Mouse (Mus musculus) MEL (cell line): ENCODE measurements around the gene Sorbs1. TPM values are rescaled to one million over a fixed set of nuclear protein-coding genes. Genes with fewer than 3 reads are reported as not detected.

Experiments used
- DNase-seq: peaks from one replicate; pipeline ENCODE4 v3.0.0; 2011; ENCODE audit warnings: low read depth, low spot score
- H3K27ac ChIP-seq: 2 replicates; pipeline ENCODE4 v1.5.1; 2012; ENCODE audit warnings: low read depth, mild to moderate bottlenecking, control low read depth, low read length, moderate library complexity; ENCODE audit not compliant: control insufficient read depth
- H3K27me3 ChIP-seq, 2 experiments: fragments of 150-350 bp in 1 of 2; sonication (generic) in 1 of 2; 2 replicates each; pipeline ENCODE4 v1.6.1; 2012; ENCODE audit warnings: low read length in 2 of 2, mild to moderate bottlenecking in 2 of 2, improper control_type of control experiment in 1 of 2, moderate library complexity in 1 of 2; ENCODE audit not compliant: insufficient read depth in 2 of 2, control insufficient read depth in 1 of 2
- H3K36me3 ChIP-seq, 2 experiments: 2 replicates each; pipeline ENCODE4 v1.6.1; 2012 to 2014; ENCODE audit warnings: low read length in 2 of 2, improper control_type of control experiment in 1 of 2, inconsistent platforms in 1 of 2, mild to moderate bottlenecking in 1 of 2; ENCODE audit not compliant: insufficient read depth in 2 of 2, control insufficient read depth in 1 of 2
- H3K4me1 ChIP-seq, 2 experiments: fragments of 150-350 bp in 1 of 2; sonication (generic) in 1 of 2; 2 replicates each; pipeline ENCODE4 v1.6.1; 2012; ENCODE audit warnings: low read length in 2 of 2, improper control_type of control experiment in 1 of 2, mild to moderate bottlenecking in 1 of 2; ENCODE audit not compliant: insufficient read depth in 2 of 2, control insufficient read depth in 1 of 2
- H3K4me3 ChIP-seq, 2 experiments: fragments of 150-350 bp in 1 of 2; sonication (generic) in 1 of 2; 2 replicates each; pipeline ENCODE4 v1.5.1; 2012; ENCODE audit warnings: low read depth in 2 of 2, low read length in 2 of 2, mild to moderate bottlenecking in 2 of 2, moderate library complexity in 2 of 2, control low read depth in 1 of 2, improper control_type of control experiment in 1 of 2; ENCODE audit not compliant: control insufficient read depth in 1 of 2, insufficient read depth in 1 of 2
- H3K79me2 ChIP-seq: 2 replicates; pipeline ENCODE4 v1.6.1; 2012; ENCODE audit warnings: mild to moderate bottlenecking, low read length, moderate library complexity; ENCODE audit not compliant: control insufficient read depth, poor library complexity, insufficient read depth
- H3K9ac ChIP-seq: 2 replicates; pipeline ENCODE4 v1.6.1; 2012; ENCODE audit warnings: low read depth, mild to moderate bottlenecking, control low read depth, low read length, moderate library complexity; ENCODE audit not compliant: control insufficient read depth, poor library complexity, severe bottlenecking
- H3K9me3 ChIP-seq: fragments of 150-350 bp; sonication (generic); replicated peaks from 2 replicates; pipeline ENCODE4 v1.6.1; 2012; ENCODE audit warnings: mild to moderate bottlenecking, low read length, improper control_type of control experiment, moderate library complexity; ENCODE audit not compliant: insufficient read depth
- BHLHE40 ChIP-seq: IDR thresholded peaks from 2 replicates; pipeline ENCODE4 v1.6.1; 2012; ENCODE audit warnings: low read depth, mild to moderate bottlenecking, inconsistent platforms, low read length, improper control_type of control experiment, borderline replicate concordance
- CHD1 ChIP-seq: IDR thresholded peaks from 2 replicates; pipeline ENCODE4 v1.6.1; 2012; ENCODE audit warnings: low read depth, mild to moderate bottlenecking, inconsistent platforms, low read length, improper control_type of control experiment
- CHD2 ChIP-seq: IDR thresholded peaks from 2 replicates; pipeline ENCODE4 v1.6.1; 2011; ENCODE audit warnings: low read length, improper control_type of control experiment
- CTCF ChIP-seq, 3 experiments: IDR thresholded peaks in 2 of 3; conservative IDR thresholded peaks in 1 of 3; 2 replicates each; pipeline ENCODE4 v1.5.1; 2011 to 2012; ENCODE audit warnings: low read length in 3 of 3, low read depth in 2 of 3, mild to moderate bottlenecking in 2 of 3, improper control_type of control experiment in 1 of 3, inconsistent platforms in 1 of 3, mixed read lengths in 1 of 3, moderate library complexity in 1 of 3; ENCODE audit not compliant: control insufficient read depth in 1 of 3, insufficient read depth in 1 of 3, poor library complexity in 1 of 3, severe bottlenecking in 1 of 3
- E2F4 ChIP-seq: IDR thresholded peaks from 2 replicates; pipeline ENCODE4 v1.6.1; 2011; ENCODE audit warnings: low read depth, low read length, improper control_type of control experiment, borderline replicate concordance
- ELF1 ChIP-seq: IDR thresholded peaks from 2 replicates; pipeline ENCODE4 v1.6.1; 2014; ENCODE audit warnings: low read depth, mild to moderate bottlenecking, inconsistent platforms, low read length, improper control_type of control experiment, moderate library complexity
- EP300 ChIP-seq, 2 experiments: IDR thresholded peaks; 2 replicates each; pipeline ENCODE4 v1.6.1; 2011; ENCODE audit warnings: improper control_type of control experiment in 2 of 2, low read length in 2 of 2, low read depth in 1 of 2, mild to moderate bottlenecking in 1 of 2
- GABPA ChIP-seq: IDR thresholded peaks from 2 replicates; pipeline ENCODE4 v1.6.1; 2012; ENCODE audit warnings: low read depth, mild to moderate bottlenecking, inconsistent platforms, low read length, improper control_type of control experiment, moderate library complexity
- JUND ChIP-seq: IDR thresholded peaks from 2 replicates; pipeline ENCODE4 v1.6.1; 2011; ENCODE audit warnings: low read depth, mild to moderate bottlenecking, improper control_type of control experiment, low read length
- MAX ChIP-seq: IDR thresholded peaks from 2 replicates; pipeline ENCODE4 v1.6.1; 2011; ENCODE audit warnings: low read length, improper control_type of control experiment
- MAZ ChIP-seq: IDR thresholded peaks from 2 replicates; pipeline ENCODE4 v1.6.1; 2012; ENCODE audit warnings: low read depth, mild to moderate bottlenecking, inconsistent platforms, low read length, improper control_type of control experiment
- MEF2A ChIP-seq: IDR thresholded peaks from 2 replicates; pipeline ENCODE4 v1.6.1; 2014; ENCODE audit warnings: low read depth, mild to moderate bottlenecking, inconsistent platforms, low read length, improper control_type of control experiment; ENCODE audit not compliant: poor library complexity, insufficient replicate concordance, severe bottlenecking; ENCODE audit errors: extremely low read depth
- NELFE ChIP-seq: IDR thresholded peaks from 2 replicates; pipeline ENCODE4 v1.6.1; 2011; ENCODE audit warnings: low read depth, low read length, improper control_type of control experiment
- NRF1 ChIP-seq: IDR thresholded peaks from 2 replicates; pipeline ENCODE4 v1.6.1; 2014; ENCODE audit warnings: low read depth, mild to moderate bottlenecking, inconsistent platforms, low read length, improper control_type of control experiment, moderate library complexity; ENCODE audit not compliant: poor library complexity, insufficient read depth, severe bottlenecking
- POLR2AphosphoS5 ChIP-seq: IDR thresholded peaks from 2 replicates; pipeline ENCODE4 v1.6.1; 2012; ENCODE audit warnings: low read depth, borderline replicate concordance, mild to moderate bottlenecking, inconsistent platforms, low read length, moderate library complexity, mixed read lengths
- RAD21 ChIP-seq: IDR thresholded peaks from 2 replicates; pipeline ENCODE4 v1.6.1; 2011; ENCODE audit warnings: mild to moderate bottlenecking, low read depth, low read length, improper control_type of control experiment
- RCOR1 ChIP-seq: IDR thresholded peaks from 2 replicates; pipeline ENCODE4 v1.6.1; 2012; ENCODE audit warnings: low read depth, mild to moderate bottlenecking, inconsistent platforms, low read length, improper control_type of control experiment
- SMC3 ChIP-seq: IDR thresholded peaks from 2 replicates; pipeline ENCODE4 v1.6.1; 2011; ENCODE audit warnings: low read depth, low read length, improper control_type of control experiment
- TBP ChIP-seq: IDR thresholded peaks from 2 replicates; pipeline ENCODE4 v1.8.0; 2011; ENCODE audit warnings: low read depth, low read length, improper control_type of control experiment
- UBTF ChIP-seq: IDR thresholded peaks from 2 replicates; pipeline ENCODE4 v1.6.1; 2012; ENCODE audit warnings: low read depth, mild to moderate bottlenecking, inconsistent platforms, low read length, improper control_type of control experiment, moderate library complexity, borderline replicate concordance; ENCODE audit not compliant: insufficient read depth
- USF2 ChIP-seq, 2 experiments: IDR thresholded peaks; 2 replicates each; pipeline ENCODE4 v1.6.1; 2011 to 2012; ENCODE audit warnings: improper control_type of control experiment in 2 of 2, low read length in 2 of 2, borderline replicate concordance in 1 of 2, inconsistent platforms in 1 of 2, low read depth in 1 of 2, mild to moderate bottlenecking in 1 of 2; ENCODE audit not compliant: insufficient read depth in 1 of 2
- ZC3H11A ChIP-seq: IDR thresholded peaks from 2 replicates; pipeline ENCODE4 v1.6.1; 2012; ENCODE audit warnings: low read depth, mild to moderate bottlenecking, inconsistent platforms, low read length, improper control_type of control experiment
- polyA plus RNA-seq, 2 experiments: library from polyadenylated mRNA; stranded (reverse) in 1 of 2; unstranded in 1 of 2; fragments of >175 nt in 1 of 2; fragments of >200 nt in 1 of 2; gene quantifications; 2 replicates each; pipeline versions ENCODE4 v1.2.1 to v1.2.4; 2012; ENCODE audit warnings: low replicate concordance in 2 of 2, low read depth in 1 of 2; ENCODE audit not compliant: insufficient read length in 2 of 2, insufficient read depth in 1 of 2, missing spikeins in 1 of 2
- total RNA-seq: library from RNA; depleted of rRNA; stranded (reverse); fragments of 300-350 nt; gene quantifications from 2 replicates; pipeline ENCODE4 v1.2.3, GENCODE M21; 2012

Gene Sorbs1
- total and polyA plus RNA-seq, 3 experiments, result 1.3 to 5.3 TPM; not detected in 1

DNA sequence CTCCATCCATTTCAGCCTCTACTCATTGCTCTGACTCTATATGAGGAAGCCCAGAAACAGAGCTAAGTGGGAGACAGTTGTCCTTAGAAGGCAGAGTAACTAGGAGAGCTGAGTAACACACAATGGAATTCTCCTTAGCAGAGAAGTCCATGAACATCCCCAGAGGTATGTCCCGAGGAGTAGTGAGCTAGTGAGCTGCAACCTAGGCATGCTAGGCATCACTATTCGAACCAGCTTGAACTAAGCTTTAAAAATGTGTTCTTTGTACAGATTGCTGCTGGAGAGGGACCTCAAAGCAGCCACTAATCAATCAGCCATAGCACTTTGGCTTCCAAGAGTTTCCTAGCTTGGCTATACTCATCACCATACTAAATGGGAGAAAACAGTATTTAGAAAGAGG lies 51.1 kb downstream of the Sorbs1 start:
- Histone ChIP-seq H3K9ac (no peak overlapping the region), H3K36me3 (peaks cover 0 to 3% of the 10 kb centered on the region in 2 experiments; a peak in 2 of 4 replicates), H3K4me3 (no peak overlapping the region), H3K27ac (no peak overlapping the region), H3K27me3 (no peaks in the 10 kb centered on the region), H3K9me3 (no peaks in the 10 kb centered on the region), H3K4me1 (peaks cover 1 to 16% of the 10 kb centered on the region in 2 experiments; a peak in 3 of 4 replicates), H3K79me2 (no peaks in the 10 kb centered on the region)
- no peak for DNase-seq
- TF ChIP-seq EP300 (IDR thresholded peaks at IDR 0.05; ENCODE audit: low read depth in 1 of 2, low read length in 2 of 2), result no peak
- no peak for TF ChIP-seq POLR2AphosphoS5
- no peak for TF ChIP-seq RCOR1
- TF ChIP-seq SMC3, result no peak
- TF ChIP-seq JUND, result no peak
- no peak for TF ChIP-seq CHD1
- TF ChIP-seq MEF2A, result no peak
- TF ChIP-seq TBP, result no peak
- no peak for TF ChIP-seq E2F4
- TF ChIP-seq ELF1, result no peak
- no peak for TF ChIP-seq RAD21
- no peak for TF ChIP-seq NELFE
- TF ChIP-seq USF2 (IDR thresholded peaks at IDR 0.05; ENCODE audit: borderline replicate concordance in 1 of 2, insufficient read depth in 1 of 2, low read depth in 1 of 2, low read length in 2 of 2), result no peak
- TF ChIP-seq GABPA, result no peak
- TF ChIP-seq MAX, result no peak
- TF ChIP-seq NRF1, result no peak
- TF ChIP-seq BHLHE40, result no peak
- TF ChIP-seq CTCF (IDR thresholded peaks at IDR 0.05 in 2 of 3, conservative IDR thresholded peaks at IDR 0.05 in 1 of 3; ENCODE audit: control insufficient read depth in 1 of 3, insufficient read depth in 1 of 3, low read depth in 2 of 3, low read length in 3 of 3, poor library complexity in 1 of 3, severe bottlenecking in 1 of 3), result no peak
- TF ChIP-seq CHD2, result no peak

DNA sequence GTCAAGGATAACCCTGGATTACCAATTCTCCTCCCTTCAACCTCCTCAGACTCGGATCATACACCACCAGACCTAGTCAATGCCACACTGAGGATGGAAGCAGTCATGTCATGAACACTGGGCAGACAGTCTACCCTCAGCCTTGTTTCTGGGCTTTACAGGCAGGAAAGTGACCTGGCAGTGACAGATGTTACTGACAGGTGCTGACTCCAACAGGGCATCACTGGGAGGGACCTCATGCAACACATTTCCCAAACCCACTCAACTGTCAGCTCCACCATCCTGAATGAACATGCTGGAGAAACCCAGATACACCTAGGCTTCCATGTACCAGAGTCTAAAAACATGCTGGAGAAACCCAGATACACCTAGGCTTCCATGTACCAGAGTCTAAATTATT lies 51.9 kb downstream of the Sorbs1 start:
- no peak overlapping the region for H3K9ac ChIP-seq
- H3K27me3 ChIP-seq, result no peaks in the 10 kb centered on the region

More for the DNA sequence above, 51.9 kb downstream of the Sorbs1 start:
- no peaks in the 10 kb centered on the region for H3K9me3 ChIP-seq
- peaks cover 1 to 16% of the 10 kb centered on the region in 2 experiments; a peak in 3 of 4 replicates for H3K4me1 ChIP-seq
- no peak for DNase-seq
- H3K4me3 ChIP-seq, result no peak overlapping the region
- no peak for TF ChIP-seq ZC3H11A
- TF ChIP-seq UBTF, result no peak
- no peak for TF ChIP-seq CTCF (IDR thresholded peaks at IDR 0.05 in 2 of 3, conservative IDR thresholded peaks at IDR 0.05 in 1 of 3; ENCODE audit: control insufficient read depth in 1 of 3, insufficient read depth in 1 of 3, low read depth in 2 of 3, low read length in 3 of 3, poor library complexity in 1 of 3, severe bottlenecking in 1 of 3)
- TF ChIP-seq EP300 (IDR thresholded peaks at IDR 0.05; ENCODE audit: low read depth in 1 of 2, low read length in 2 of 2), result no peak
- TF ChIP-seq NRF1, result no peak
- TF ChIP-seq MAZ, result no peak
- TF ChIP-seq POLR2AphosphoS5, result no peak
- H3K27ac ChIP-seq, result no peak overlapping the region
- H3K36me3 ChIP-seq, result peaks cover 0 to 3% of the 10 kb centered on the region in 2 experiments; a peak in 2 of 4 replicates
- H3K79me2 ChIP-seq, result no peaks in the 10 kb centered on the region
